Mouse (Mus musculus) intestine, embryonic 14.5 days (tissue): ENCODE results near the gene Zfp865. TPM values are rescaled to one million over a fixed set of nuclear protein-coding genes. Genes with fewer than 3 reads are reported as not detected.

Experiments
- ATAC-seq: fragments of 200-750 bp; cut with Nextera tagmentation; replicated peaks from 2 replicates; pipeline ENCODE4 v1.8.0; 2017; ENCODE audit warnings: low read depth, moderate number of reproducible peaks, moderate TSS enrichment, moderate library complexity; ENCODE audit not compliant: low FRiP score, low TSS enrichment
- DNase-seq: peaks from one replicate; pipeline ENCODE4 v3.0.0-alpha.2; 2018; ENCODE audit warnings: low spot score
- H3K27ac ChIP-seq: fragments of 300-500 bp; sonication (generic); 2 replicates; pipeline ENCODE4 v1.5.1; 2014; ENCODE audit warnings: low read depth, mild to moderate bottlenecking, control low read depth
- H3K27me3 ChIP-seq: fragments of 300-500 bp; sonication (generic); replicated peaks from 2 replicates; pipeline ENCODE4 v1.6.1; 2014; ENCODE audit warnings: low read length, control low read depth; ENCODE audit not compliant: control insufficient read depth, insufficient read depth
- H3K36me3 ChIP-seq: fragments of 300-500 bp; sonication (generic); 2 replicates; pipeline ENCODE4 v1.6.1; 2014; ENCODE audit warnings: low read length, control low read depth; ENCODE audit not compliant: control insufficient read depth, insufficient read depth
- H3K4me1 ChIP-seq: fragments of 300-500 bp; sonication (generic); replicated peaks from 2 replicates; pipeline ENCODE4 v1.6.1; 2014; ENCODE audit warnings: low read length, control low read depth, mixed read lengths; ENCODE audit not compliant: control insufficient read depth, insufficient read depth
- H3K4me2 ChIP-seq: fragments of 300-500 bp; sonication (generic); 2 replicates; pipeline ENCODE4 v1.6.1; 2014; ENCODE audit warnings: low read length
- H3K4me3 ChIP-seq: fragments of 300-500 bp; sonication (generic); 2 replicates; pipeline ENCODE4 v1.5.1; 2014; ENCODE audit warnings: low read depth, low read length, control low read depth, mixed read lengths
- H3K9ac ChIP-seq: fragments of 300-500 bp; sonication (generic); 2 replicates; pipeline ENCODE4 v1.6.1; 2014; ENCODE audit warnings: mild to moderate bottlenecking, low read length
- H3K9me3 ChIP-seq: fragments of 300-500 bp; sonication (generic); 2 replicates; pipeline ENCODE4 v1.6.1; 2016; ENCODE audit warnings: low read length, control low read depth; ENCODE audit not compliant: control insufficient read depth
- WGBS: fragments of 180-500 bp; shearing (Covaris S2); extraction: QIAGEN DNeasy Blood & Tissue Kit; methylation state at CpG from one replicate; pipeline ENCODE4 v1.1.7; 2014; 5-methylcytosine and 5-hydroxymethylcytosine counted together
- polyA plus RNA-seq: library from polyadenylated mRNA; unstranded; fragments of >200 nt; fragmentation: Nextera tagmentation; extraction: Ambion mirVana; gene quantifications from 2 replicates; pipeline ENCODE4 v1.2.1, GENCODE M21; 2014

Zfp865 gene
- polyA plus RNA-seq, 1 experiment from 2014 or later, result 7.2 TPM

DNA sequence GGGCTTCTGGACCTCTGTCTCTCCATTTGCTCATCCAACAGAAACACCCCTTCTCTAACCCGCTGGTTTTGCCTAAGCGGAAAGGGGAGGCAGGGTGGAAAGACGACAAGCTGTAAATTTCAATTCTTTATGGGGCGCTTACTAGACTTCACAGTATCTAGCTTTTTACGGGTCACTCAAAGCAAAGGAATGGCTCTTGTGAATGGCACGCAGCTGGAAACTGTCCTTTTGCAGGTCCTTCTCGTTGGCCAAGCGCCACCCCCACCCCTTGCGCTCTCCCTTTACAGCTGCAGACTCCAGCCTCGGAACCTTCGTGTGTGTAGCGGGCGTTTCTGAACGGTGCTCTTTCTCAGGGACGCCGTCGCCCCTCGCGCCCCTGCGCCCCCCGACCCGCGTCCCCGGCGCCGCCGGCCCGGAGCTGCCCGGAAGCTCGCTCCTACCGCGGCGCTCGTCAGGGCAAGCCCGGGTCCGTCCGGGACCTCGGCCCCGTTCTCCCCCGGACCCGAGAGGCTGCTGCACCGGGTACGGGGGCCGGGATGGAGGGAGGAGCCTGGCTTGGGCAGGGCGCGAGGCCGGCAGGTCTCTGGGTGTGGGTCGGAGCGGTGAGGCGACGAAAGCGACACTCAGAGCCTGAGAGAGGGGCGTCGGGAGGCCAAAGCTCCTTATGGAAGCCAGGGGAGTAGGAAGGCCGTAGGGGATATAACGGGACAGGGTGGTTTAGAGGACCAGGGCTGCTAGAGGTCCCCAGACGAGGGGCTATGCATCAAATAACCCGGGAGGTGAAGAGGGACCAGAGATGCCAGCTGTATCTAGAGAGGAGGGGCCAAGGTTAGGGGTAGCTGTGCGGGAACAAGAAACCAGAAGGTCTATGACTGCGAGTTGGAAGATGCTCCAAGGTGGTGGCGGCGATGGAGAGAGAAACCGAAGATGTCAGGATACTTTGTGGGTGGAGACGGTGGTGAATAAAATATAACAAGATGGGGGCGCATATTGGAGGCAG is 31.3 kb downstream of the Zfp865 start, which contains the start of gene Zfp580:
Gene Zfp580 (plus strand): TSS at position 346 of the 1,000 bp plus-strand sequence.
- ATAC-seq (peak; percentile 78), DNase-seq (peak; percentile 91)
- H3K4me3 ChIP-seq, result peak within 1 kb of the TSS; percentile 76
- H3K9me3 ChIP-seq, result no peaks in the 10 kb centered on the region
- H3K27me3 ChIP-seq, result peaks cover 46% of the 10 kb centered on the region
- WGBS, result under 1% methylated on average over 65 of the region's 65 CpGs
- H3K36me3 ChIP-seq, result no peaks in the 10 kb centered on the region
- peak within 1 kb of the TSS; percentile 71; the same call in 1 of the 2 replicates for H3K27ac ChIP-seq
- peak within 1 kb of the TSS; percentile 81 for H3K9ac ChIP-seq
- H3K4me2 ChIP-seq, result peak within 1 kb of the TSS; percentile 92
- H3K4me1 ChIP-seq, result peaks cover 30% of the 10 kb centered on the region

DNA sequence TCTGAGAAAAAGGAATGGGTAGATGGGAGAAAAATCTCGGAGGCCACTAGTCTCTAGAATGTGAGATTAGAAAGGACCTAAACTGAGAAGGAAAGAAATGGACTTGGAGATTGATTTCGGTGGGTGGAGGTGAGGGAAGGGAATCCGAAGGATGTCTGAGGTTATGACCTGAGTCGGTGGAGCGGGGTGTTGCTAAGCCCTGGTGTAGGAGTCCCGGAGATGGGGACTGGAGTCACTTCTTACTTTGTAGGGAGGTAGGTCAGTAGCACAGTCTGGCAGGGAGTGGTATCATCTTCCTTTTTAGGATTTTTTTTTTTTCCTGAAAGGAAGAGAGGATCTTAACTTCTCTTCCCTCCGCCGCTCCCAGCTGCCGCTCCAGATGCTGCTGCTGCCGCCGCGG is 32.3 kb downstream of the Zfp865 start:
- peak overlapping the region; percentile 92 for H3K4me2 ChIP-seq
- peak overlapping the region; percentile 76 for H3K4me3 ChIP-seq
- H3K27ac ChIP-seq, result no peak overlapping the region
- no peak for ATAC-seq
- no peak for DNase-seq
- H3K27me3 ChIP-seq, result peaks cover 54% of the 10 kb centered on the region
- 0 out of 2 replicates have a peak overlapping the region, but pooled peaks have one; percentile 81 for H3K9ac ChIP-seq
- 3% methylated on average over 12 of the region's 12 CpGs for WGBS
- no peaks in the 10 kb centered on the region for H3K36me3 ChIP-seq
- no peaks in the 10 kb centered on the region for H3K9me3 ChIP-seq
- peaks cover 33% of the 10 kb centered on the region for H3K4me1 ChIP-seq

DNA sequence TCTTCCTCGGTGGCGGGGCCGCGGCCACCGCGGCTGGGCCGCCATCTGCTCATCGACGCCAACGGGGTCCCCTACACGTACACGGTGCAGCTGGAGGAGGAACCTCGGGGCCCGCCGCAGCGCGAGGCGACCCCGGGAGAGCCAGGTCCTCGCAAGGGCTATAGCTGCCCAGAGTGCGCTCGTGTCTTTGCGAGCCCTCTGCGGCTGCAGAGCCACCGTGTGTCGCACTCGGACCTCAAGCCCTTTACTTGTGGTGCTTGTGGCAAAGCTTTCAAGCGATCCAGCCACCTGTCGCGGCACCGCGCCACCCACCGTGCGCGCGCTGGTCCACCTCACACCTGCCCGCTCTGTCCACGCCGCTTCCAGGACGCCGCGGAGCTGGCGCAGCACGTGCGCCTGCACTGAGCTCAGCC is 32.8 kb downstream of the Zfp865 start:
- Histone ChIP-seq H3K27ac (no peak overlapping the region), H3K27me3 (peaks cover 59% of the 10 kb centered on the region), H3K9ac (peak overlapping the region; percentile 34; the same call in 1 of the 2 replicates), H3K4me2 (peak overlapping the region; percentile 92), H3K4me1 (peaks cover 33% of the 10 kb centered on the region), H3K36me3 (no peaks in the 10 kb centered on the region), H3K9me3 (no peaks in the 10 kb centered on the region), H3K4me3 (peak overlapping the region; percentile 76)
- WGBS, result 5% methylated on average over 45 of the region's 45 CpGs
- ATAC-seq (no peak), DNase-seq (peak; percentile 57)

DNA sequence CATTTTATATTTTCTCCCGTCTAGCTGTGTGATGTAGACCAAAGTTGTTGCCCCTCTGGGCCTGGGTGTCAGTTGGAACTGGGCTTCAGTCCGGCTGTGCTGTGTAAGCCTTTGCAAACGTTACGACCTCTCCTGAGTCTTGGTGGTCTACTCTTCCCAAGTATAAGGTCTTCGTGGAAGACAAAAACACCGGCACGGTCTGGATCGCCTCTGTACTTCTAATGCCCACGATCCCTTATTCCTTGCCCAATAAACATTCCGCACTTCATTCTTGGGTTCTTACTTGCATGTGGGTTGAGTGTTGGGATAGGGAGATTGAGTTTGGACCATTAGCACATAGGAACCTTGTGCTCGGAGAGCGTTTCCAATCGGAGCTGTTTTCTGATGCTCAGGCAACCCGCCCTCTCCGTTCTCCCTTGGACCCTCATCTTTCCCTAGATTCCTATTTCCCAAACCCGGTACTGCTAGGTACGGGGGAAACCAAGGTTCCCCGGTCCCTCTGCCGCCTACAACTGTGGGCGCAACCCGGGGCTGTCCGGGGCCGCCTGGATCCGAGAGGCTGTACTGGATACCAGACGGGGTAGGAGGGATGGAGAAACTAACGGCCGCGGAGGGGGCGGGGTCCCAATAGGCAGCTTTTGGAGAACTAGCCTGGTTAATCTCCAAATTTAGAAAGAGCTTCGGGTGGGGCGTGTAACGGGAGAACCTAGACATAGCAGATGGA is 33.4 kb downstream of the Zfp865 start:
- peak; percentile 69 for DNase-seq
- 11% methylated on average over 32 of the region's 32 CpGs for WGBS

DNA sequence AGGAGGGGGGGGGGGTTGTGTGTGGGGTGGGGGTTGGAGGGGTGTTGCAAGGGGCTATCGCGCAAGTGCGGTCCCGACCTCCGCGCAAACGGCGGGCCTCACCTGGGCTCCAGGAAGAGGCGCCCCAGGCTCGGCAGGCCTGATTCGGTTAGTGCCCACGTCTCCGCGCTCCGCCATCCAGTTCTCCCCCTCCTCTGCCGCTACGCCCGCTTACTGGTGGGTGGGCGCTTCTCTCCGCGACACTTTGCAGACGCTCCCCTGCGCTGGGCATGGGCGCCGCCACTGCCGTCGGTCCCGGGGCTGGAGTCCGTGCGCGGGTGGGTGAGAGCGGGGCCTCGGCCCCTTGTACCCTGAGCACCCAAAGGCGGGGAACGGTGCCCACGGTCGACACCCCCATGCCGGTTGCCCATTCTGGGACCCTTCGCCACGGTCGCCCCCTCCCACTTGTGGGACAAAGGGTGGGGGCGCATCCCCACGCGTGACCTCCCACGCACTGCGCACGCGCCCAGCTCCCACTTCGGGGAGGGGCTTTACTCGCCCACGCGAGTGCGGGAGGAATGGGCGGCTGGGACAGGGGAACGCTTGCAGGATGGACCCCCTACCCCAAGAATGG is 36.6 kb downstream of the Zfp865 start:
- Histone ChIP-seq H3K9me3 (no peaks in the 10 kb centered on the region), H3K4me3 (peak overlapping the region; percentile 50), H3K36me3 (no peaks in the 10 kb centered on the region), H3K4me1 (peaks cover 37% of the 10 kb centered on the region), H3K27me3 (peaks cover 60% of the 10 kb centered on the region), H3K4me2 (peak overlapping the region; percentile 71), H3K9ac (peak overlapping the region; percentile 68), H3K27ac (no peak overlapping the region)
- DNase-seq, result peak; percentile 67
- no peak for ATAC-seq
- 2% methylated on average over 54 of the region's 55 CpGs for WGBS

More for the DNA sequence above, 33.4 kb downstream of the Zfp865 start:
- H3K4me1 ChIP-seq, result peaks cover 33% of the 10 kb centered on the region
- no peaks in the 10 kb centered on the region for H3K36me3 ChIP-seq
- peak overlapping the region; percentile 29; the same call in 1 of the 2 replicates for H3K9ac ChIP-seq
- H3K9me3 ChIP-seq, result no peaks in the 10 kb centered on the region
- ATAC-seq, result no peak
- peak overlapping the region; percentile 76 for H3K4me3 ChIP-seq
- peak overlapping the region; percentile 92 for H3K4me2 ChIP-seq
- peaks cover 60% of the 10 kb centered on the region for H3K27me3 ChIP-seq
- no peak overlapping the region for H3K27ac ChIP-seq

DNA sequence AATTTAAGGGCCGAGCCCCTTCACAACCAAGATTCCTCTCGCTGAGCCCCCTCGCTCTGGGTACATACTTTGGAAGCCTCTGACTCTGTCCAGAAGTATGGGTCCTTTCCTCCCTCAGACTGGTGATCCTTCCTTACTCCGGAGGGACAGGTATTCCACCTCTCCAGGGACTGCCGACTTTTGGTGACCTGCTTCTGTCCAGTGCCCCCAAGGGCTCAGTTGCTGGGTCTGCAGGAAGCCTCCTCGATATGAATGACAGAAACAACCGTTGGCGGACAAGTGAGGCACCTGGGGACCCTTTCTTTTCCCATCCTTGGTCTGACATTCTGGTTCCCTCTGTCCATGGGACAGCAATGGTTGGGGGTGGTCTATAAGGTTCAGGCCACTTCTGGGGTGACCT is 37.2 kb downstream of the Zfp865 start:
- H3K36me3 ChIP-seq, result no peaks in the 10 kb centered on the region
- WGBS, result 30% methylated on average over 8 of the region's 8 CpGs
- no peak overlapping the region for H3K27ac ChIP-seq

DNA sequence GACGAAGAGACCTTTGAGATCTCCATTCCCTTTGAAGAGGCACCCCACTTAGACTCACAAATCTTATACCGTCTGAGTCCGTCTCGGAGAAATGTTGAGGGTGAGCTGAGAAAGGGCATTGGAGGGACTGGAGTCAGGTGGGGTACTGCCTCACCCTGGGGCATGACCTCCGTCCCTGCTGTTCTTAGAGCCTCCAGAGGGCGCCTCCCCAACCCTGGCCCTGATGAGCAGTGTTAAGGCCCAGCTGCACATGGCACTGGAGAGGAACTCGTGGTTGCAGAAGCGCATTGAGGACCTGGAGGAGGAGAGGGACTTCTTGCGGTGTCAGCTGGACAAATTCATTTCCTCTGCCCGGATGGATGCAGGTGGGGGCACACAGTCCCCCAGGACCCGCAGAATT is 37.6 kb downstream of the Zfp865 start:
- no peak for ATAC-seq
- H3K4me1 ChIP-seq, result peaks cover 30% of the 10 kb centered on the region

More for the DNA sequence above, 37.2 kb downstream of the Zfp865 start:
- no peaks in the 10 kb centered on the region for H3K9me3 ChIP-seq
- H3K4me2 ChIP-seq, result peak overlapping the region; percentile 71
- peaks cover 55% of the 10 kb centered on the region for H3K27me3 ChIP-seq
- no peak for DNase-seq
- ATAC-seq, result no peak
- peaks cover 35% of the 10 kb centered on the region for H3K4me1 ChIP-seq
- H3K9ac ChIP-seq, result peak overlapping the region; percentile 68
- peak overlapping the region; percentile 50 for H3K4me3 ChIP-seq

DNA sequence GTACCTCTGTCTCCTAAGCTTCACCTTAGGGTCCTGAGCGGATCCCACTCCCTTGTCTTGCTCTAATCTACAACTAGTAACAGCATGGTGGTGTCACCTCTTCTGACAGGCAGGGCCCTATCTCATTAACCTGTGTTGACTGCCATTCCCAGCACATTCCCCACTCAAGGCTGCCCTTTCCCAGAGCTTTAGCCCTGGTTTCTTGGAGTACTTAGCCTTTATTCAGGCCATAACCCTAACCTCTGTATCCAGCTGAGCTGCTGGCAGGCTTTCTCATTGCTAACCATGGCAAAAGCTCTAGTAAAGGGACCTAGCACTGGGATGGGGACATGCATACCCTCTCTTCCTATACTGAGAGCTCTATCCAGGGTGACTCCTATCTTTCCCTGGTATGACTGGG is 38.5 kb downstream of the Zfp865 start:
- no peak for DNase-seq
- no peak overlapping the region for H3K4me3 ChIP-seq
- no peak overlapping the region for H3K4me2 ChIP-seq
- peaks cover 42% of the 10 kb centered on the region for H3K27me3 ChIP-seq
- no peak overlapping the region for H3K27ac ChIP-seq
- ATAC-seq, result no peak
- H3K36me3 ChIP-seq, result no peaks in the 10 kb centered on the region; the same call in 1 of the 2 replicates
- no peak overlapping the region for H3K9ac ChIP-seq
- 95% methylated on average over 1 of the region's 1 CpGs for WGBS
- H3K9me3 ChIP-seq, result no peaks in the 10 kb centered on the region
- peaks cover 25% of the 10 kb centered on the region for H3K4me1 ChIP-seq

More for the DNA sequence above, 37.6 kb downstream of the Zfp865 start:
- H3K9ac ChIP-seq, result no peak overlapping the region
- no peaks in the 10 kb centered on the region for H3K9me3 ChIP-seq
- 42% methylated on average over 11 of the region's 11 CpGs for WGBS
- H3K4me3 ChIP-seq, result 0 out of 2 replicates have a peak overlapping the region, but pooled peaks have one; percentile 50
- peaks cover 50% of the 10 kb centered on the region for H3K27me3 ChIP-seq
- H3K36me3 ChIP-seq, result no peaks in the 10 kb centered on the region
- H3K27ac ChIP-seq, result no peak overlapping the region
- peak overlapping the region; percentile 71 for H3K4me2 ChIP-seq
- no peak for DNase-seq
